Mouse (Mus musculus) gonadal fat pad, adult 2 months (tissue): ENCODE results near the gene Zc3h15. TPM values are rescaled to one million over a fixed set of nuclear protein-coding genes. Genes with fewer than 3 reads are reported as not detected.
"Not testable (repeated sequence)": the region's sequence is repeated elsewhere in the genome, so short reads cannot be mapped to it uniquely, and the experiment has no call there.

Source experiments
- DNase-seq: peaks from one replicate; pipeline ENCODE4 v3.0.0-alpha.2; 2012; ENCODE audit warnings: low read depth
- polyA plus RNA-seq: library from polyadenylated mRNA; depleted of rRNA; stranded (reverse); fragments of >200 nt; gene quantifications from 2 replicates; pipeline ENCODE4 v1.2.3, GENCODE M21; 2012

Gene Zc3h15
- polyA plus RNA-seq, 1 experiment, result 19.4 TPM

DNA sequence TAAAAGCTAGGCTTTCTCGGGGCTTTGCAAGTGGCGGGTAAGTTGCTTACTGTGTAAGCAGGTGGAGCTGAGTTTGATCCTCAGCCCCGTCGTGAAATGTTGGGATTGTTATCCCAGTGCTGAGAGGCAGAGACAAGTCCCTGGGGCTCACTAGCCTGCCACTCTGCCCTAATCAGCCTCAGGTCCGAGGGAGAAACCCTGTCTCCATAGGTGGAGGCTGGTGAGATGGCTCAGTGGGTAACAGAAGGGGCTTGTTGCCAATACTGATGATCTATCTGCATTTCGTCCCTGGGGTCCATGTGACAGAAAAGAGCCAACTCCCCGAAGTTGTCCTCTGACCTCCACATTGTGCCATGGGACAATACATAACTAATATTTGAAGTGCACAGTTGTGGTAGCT is 30.2 kb downstream of the Zc3h15 start:
- no peak for DNase-seq

- DNase-seq, result no peak
Observed at GRCm38 (mm10) chr2:83674896-83675295, 30.7 kb downstream of the Zc3h15 start.

DNA sequence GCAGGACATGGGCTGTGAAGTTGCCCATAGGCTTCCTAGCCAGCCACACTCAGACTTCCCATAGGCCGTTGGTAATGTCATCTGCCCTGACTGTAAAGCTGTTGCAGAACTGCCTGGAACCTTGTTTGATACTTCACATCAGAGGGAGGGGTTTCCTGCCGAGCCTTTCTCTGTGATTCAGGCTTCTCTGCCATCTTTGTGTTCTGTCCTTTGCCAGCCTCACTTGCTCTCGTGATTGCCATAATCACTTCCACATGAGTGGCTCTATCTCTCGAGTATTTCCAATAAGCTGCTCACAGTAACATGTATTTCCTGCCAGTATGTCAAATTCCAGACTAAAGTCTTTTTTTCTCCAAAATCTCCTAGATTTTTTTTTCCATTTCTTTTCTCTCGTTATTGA is 31.4 kb downstream of the Zc3h15 start:
- no peak for DNase-seq

GRCm38 (mm10) chr2:83676226-83676870 is 32.1 kb downstream of the Zc3h15 start:
- no peak for DNase-seq

DNA sequence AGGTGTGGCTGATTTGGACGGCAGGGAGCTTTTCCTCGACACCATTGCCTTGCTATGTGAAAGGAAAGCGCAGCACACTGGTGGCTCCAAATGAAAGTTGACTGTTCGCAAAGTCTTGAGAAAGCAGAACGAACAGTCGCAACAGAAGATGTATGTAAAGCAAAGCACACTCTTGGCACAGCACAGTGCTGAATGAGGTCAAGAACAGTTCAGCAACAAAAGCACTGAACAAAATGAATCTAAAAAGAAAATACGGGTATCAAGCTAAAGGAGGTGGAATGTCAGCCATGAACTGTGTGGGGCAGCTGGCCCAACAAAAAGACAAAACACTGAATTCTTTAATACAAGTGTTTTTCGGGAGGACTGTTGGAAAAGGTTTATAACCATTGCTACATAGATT is 37.1 kb downstream of the Zc3h15 start:
- DNase-seq, result no peak

GRCm38 (mm10) chr2:83681785-83682184 is 37.5 kb downstream of the Zc3h15 start:
- DNase-seq, result no peak

GRCm38 (mm10) chr2:83682282-83682681 is 38.0 kb downstream of the Zc3h15 start:
- DNase-seq, result no peak

DNA sequence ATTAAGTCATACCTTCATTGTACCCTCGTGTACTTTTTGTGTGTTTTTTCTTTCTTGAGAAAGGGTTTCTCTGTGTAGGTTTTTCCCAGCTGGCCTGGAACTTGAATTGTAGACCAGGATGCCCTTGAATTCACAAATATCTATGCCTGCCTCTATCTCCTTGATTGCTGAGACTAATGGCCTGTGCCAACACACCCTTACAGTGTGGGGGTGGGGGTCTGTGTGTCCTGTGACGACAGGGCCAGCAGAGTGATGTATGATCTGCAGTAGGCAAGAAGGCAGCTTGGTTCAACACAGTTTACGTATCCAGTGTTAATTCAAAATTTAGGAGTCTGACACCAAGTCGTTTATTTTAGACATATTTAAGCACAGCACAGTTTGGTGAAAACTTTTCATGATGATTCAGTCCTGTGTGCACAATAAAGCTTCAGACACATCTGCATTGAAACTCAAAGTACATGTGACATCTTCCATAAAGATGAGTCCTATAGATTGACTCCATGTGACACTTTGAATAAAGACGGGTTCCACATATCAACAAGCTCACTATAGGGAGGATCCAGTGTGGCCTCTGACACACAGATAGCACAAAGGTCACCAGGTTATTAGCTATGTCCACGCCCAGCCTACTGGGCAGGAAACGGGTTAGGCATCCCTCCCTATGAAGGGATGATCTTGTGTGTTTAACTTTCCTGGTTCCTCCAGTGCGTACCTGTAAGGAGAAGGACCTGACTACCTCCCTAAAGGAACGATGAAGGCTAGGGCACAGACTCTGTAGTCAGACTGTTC is 39.7 kb downstream of the Zc3h15 start:
- DNase-seq, result no peak

DNA sequence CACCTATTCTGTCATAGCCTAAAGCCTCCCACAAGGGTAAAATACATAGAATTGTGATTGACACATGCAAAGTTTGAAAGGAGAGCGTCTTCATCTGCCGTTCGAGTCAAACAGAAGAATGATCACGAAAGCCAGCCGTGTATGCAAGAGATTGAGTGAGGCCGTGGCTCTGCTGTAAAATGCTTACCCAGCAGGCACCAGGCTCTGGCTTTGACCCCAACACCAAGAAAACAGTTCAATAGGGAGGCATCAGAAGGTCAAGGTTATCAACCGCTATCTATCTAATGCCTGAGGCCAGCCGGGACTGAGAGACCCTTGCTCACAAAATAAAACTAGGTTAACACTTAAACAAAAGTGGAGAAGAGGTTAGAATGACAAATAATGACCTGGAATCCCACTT is 40.5 kb downstream of the Zc3h15 start:
- DNase-seq, result no peak

DNA sequence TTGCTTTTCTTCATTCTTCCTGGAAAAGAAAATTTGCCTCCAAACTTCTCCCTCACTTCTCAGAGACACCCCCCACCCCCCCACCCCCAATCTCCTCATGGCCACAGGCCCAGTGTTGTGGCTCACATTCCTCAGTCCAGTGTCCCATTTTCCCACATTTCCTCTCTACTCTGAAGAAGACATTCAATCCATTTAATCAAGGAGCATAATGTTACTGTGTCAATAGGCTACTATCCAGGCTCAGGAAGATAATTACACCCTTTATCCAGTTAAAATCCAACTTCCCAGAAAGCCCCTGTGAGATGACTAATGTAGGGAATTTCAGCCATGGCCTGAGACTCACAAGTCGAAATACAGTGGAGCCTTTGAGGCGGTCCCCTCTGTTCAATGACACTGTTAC is 46.1 kb downstream of the Zc3h15 start:
- DNase-seq, result no peak

- DNase-seq, result no peak
Observed at GRCm38 (mm10) chr2:83692651-83693545, 48.7 kb downstream of the Zc3h15 start.

DNA sequence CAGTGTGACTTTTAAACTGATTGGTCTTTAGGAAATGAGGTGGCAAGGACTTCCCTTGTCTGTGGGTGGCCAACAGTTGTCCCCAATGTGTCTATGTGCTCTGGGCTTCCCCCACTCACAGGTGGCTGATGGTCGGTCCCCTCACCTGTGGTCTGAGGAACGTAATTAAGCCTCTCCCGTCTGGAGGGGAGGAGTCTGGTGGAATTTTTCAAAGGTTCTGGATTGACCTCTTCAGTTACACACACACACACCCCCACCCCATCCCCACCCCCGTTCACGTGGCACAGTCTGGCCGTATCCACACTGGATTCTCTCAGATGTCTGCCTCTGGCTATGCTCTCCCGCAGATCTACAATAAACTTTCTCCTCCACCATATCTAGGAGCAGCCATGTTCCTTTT is 49.8 kb downstream of the Zc3h15 start:
- no peak for DNase-seq

GRCm38 (mm10) chr2:83695345-83696247 is 51.4 kb downstream of the Zc3h15 start:
- DNase-seq, result no peak

DNA sequence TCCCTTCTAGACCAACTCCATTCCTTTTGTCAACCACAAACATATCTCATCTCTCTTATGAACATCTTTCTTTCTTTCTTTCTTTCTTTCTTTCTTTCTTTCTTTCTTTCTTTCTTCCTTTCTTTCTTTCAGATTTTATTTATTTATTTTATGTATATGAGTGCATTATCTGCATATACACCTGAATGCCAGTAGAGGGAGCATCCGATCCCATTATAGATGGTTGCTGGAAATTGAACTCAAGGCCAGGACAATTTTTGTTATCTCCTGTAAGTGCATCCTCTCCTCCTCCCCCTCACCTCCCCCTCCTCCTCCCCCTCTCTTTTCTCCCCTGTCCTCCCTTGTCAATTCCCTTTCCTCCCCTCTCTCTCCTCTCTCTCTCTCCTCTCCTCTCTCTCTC is 54.2 kb downstream of the Zc3h15 start:
- no peak for DNase-seq

- no peak for DNase-seq
Observed at GRCm38 (mm10) chr2:83699324-83699723, 55.1 kb downstream of the Zc3h15 start.

GRCm38 (mm10) chr2:83700667-83701066 is 56.4 kb downstream of the Zc3h15 start:
- DNase-seq, result no peak

GRCm38 (mm10) chr2:83702411-83702810 is 58.2 kb downstream of the Zc3h15 start:
- DNase-seq, result no peak

- no peak for DNase-seq
Observed at GRCm38 (mm10) chr2:83705580-83706158, 61.4 kb downstream of the Zc3h15 start.

DNA sequence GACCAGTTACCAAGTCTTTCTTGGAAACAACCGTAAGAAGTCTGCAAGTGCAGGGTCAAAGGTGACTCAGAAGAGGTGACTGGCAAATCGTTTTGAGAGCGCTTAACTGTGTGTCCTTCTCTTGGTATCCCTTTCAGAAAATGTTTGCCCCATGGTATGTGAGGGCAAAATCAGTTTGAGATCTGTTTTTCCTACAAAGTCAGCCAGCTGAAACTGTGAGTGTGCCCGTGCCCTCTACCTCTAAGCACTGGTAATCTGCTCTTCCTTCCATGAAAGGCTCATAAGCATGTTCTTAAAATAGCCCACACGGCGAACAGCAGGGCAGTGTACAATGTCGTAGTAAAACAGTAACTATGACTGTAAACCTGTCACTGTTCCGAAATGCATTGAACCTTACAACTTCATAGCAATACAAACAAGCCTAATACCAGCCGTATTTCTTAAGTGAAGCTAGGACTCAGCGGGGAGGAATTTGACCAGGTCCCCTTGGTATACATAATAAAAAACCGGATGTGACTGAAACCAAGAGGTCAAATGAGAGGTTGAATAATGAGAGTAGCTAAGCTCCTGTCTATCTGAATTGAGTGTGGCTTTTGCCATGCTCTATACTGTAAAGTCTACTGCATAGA is 65.8 kb downstream of the Zc3h15 start:
- no peak for DNase-seq

- not testable (repeated sequence) for DNase-seq
Observed at GRCm38 (mm10) chr2:83713281-83713680, 69.0 kb downstream of the Zc3h15 start.

GRCm38 (mm10) chr2:83713946-83714345 is 69.7 kb downstream of the Zc3h15 start:
- DNase-seq, result no peak
